Mouse (Mus musculus) lung, adult 2 months (tissue): ENCODE data around the gene Anapc7.

Source experiments
- CTCF ChIP-seq: fragments of 200-500 bp; IDR thresholded peaks from 2 replicates; pipeline ENCODE4 v1.5.1; 2011; ENCODE audit warnings: mild to moderate bottlenecking, low read length, control low read depth; ENCODE audit not compliant: insufficient read depth
- POLR2A ChIP-seq: fragments of 200-500 bp; IDR thresholded peaks from 2 replicates; pipeline ENCODE4 v1.6.1; 2011; ENCODE audit warnings: low read depth, mild to moderate bottlenecking, control low read depth, low read length, borderline replicate concordance; ENCODE audit errors: extremely low read depth

- TF ChIP-seq CTCF (no peak), POLR2A (no peak)
These were observed 71.5 kb downstream of the Anapc7 start for GRCm38 (mm10) chr5:122493035-122493434.
